Mouse (Mus musculus) ES-E14 (cell line): Measurements from ENCODE around the gene Rab21. TPM values are rescaled to one million over a fixed set of nuclear protein-coding genes. Genes with fewer than 3 reads are reported as not detected.

ENCODE experiments used
- DNase-seq: peaks from one replicate; pipeline ENCODE4 v3.0.0-alpha.2; 2013; ENCODE audit warnings: low read depth, low spot score
- H3K27ac ChIP-seq: 2 replicates; pipeline ENCODE4 v1.5.1; 2012; ENCODE audit warnings: low read depth, mild to moderate bottlenecking, low read length, moderate library complexity, mixed read lengths; ENCODE audit not compliant: poor library complexity, insufficient read depth, severe bottlenecking
- H3K36me3 ChIP-seq: 2 replicates; pipeline ENCODE4 v1.6.1; 2012; ENCODE audit warnings: mild to moderate bottlenecking, low read length, moderate library complexity, mixed read lengths; ENCODE audit not compliant: control insufficient read depth, poor library complexity, insufficient read depth, severe bottlenecking
- H3K4me1 ChIP-seq, 2 experiments: fragments of 150-350 bp in 1 of 2; sonication (generic) in 1 of 2; 2 replicates each; pipeline ENCODE4 v1.6.1; 2012; ENCODE audit warnings: low read length in 2 of 2, mild to moderate bottlenecking in 1 of 2, mixed read lengths in 1 of 2; ENCODE audit not compliant: control insufficient read depth in 2 of 2, insufficient read depth in 2 of 2, poor library complexity in 1 of 2
- H3K4me3 ChIP-seq, 2 experiments: fragments of 150-350 bp in 1 of 2; sonication (generic) in 1 of 2; 2 replicates each; pipeline ENCODE4 v1.5.1; 2012; ENCODE audit warnings: low read length in 2 of 2, low read depth in 1 of 2, mild to moderate bottlenecking in 1 of 2, mixed read lengths in 1 of 2; ENCODE audit not compliant: insufficient read depth in 1 of 2, poor library complexity in 1 of 2, severe bottlenecking in 1 of 2
- H3K9ac ChIP-seq: 2 replicates; pipeline ENCODE4 v1.6.1; 2012; ENCODE audit warnings: low read depth, mild to moderate bottlenecking, low read length, mixed read lengths; ENCODE audit not compliant: poor library complexity, insufficient read depth, severe bottlenecking
- H3K9me3 ChIP-seq: fragments of 150-350 bp; sonication (generic); 2 replicates; pipeline ENCODE4 v1.6.1; 2012; ENCODE audit warnings: low read depth, mild to moderate bottlenecking, low read length; ENCODE audit not compliant: control insufficient read depth, insufficient read depth
- CHD2 ChIP-seq: IDR thresholded peaks from 2 replicates; pipeline ENCODE4 v1.6.1; 2014; ENCODE audit warnings: mild to moderate bottlenecking, low read depth, low read length, inconsistent platforms
- HCFC1 ChIP-seq: IDR thresholded peaks from 2 replicates; pipeline ENCODE4 v1.6.1; 2012; ENCODE audit warnings: low read length, inconsistent platforms, borderline replicate concordance; ENCODE audit not compliant: insufficient read depth
- MAFK ChIP-seq: IDR thresholded peaks from 2 replicates; pipeline ENCODE4 v1.6.1; 2014; ENCODE audit warnings: mild to moderate bottlenecking, low read depth, low read length, inconsistent platforms; ENCODE audit not compliant: insufficient read depth
- ZC3H11A ChIP-seq: IDR thresholded peaks from 2 replicates; pipeline ENCODE4 v1.6.1; 2012; ENCODE audit warnings: low read depth, mild to moderate bottlenecking, inconsistent platforms, low read length, borderline replicate concordance
- ZNF384 ChIP-seq: IDR thresholded peaks from 2 replicates; pipeline ENCODE4 v1.6.1; 2012; ENCODE audit warnings: low read depth, low read length, inconsistent platforms
- in situ Hi-C, 2 experiments: fragments of 600-800 bp; cut with MboI; formaldehyde crosslinking; loops; one replicate each; pipeline ENCODE4 v1.15.1; 2025; ENCODE audit warnings: low sequenced_read_pairs in 2 of 2, inconsistent platforms in 1 of 2; ENCODE audit not compliant: unreplicated experiment in 2 of 2
- total RNA-seq: library from RNA; depleted of rRNA; stranded (reverse); fragments of 300-350 nt; gene quantifications from 2 replicates; pipeline ENCODE4 v1.2.3, GENCODE M21; 2012

Rab21 gene
- total RNA-seq, 1 experiment, result 17.1 TPM

DNA sequence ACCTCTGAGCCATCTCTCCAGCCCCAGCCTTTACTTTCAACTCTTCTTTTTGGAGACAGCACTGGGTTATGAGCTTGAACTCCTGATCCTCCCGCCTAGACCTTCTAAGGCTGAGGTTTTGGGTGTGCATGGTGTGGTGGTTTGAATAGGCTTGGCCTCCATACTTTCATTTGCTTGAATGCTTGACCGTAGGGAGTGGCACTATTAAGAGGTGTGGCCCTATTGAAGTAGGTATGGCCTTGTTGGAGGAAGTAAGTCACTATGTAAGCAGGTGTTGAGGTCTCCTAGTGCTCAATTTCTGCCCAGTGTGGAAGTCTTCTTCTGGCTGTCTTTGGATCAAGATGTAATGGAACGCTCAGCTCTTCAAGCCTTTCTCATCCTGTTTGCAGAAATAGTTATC lies 54.0 kb downstream of the Rab21 start:
- no peak overlapping the region for H3K9ac ChIP-seq
- DNase-seq, result no peak
- in situ Hi-C loops, result no loop called here
- TF ChIP-seq MAFK (no peak), ZNF384 (no peak), HCFC1 (no peak), CHD2 (no peak), ZC3H11A (no peak)
- H3K9me3 ChIP-seq, result no peaks in the 10 kb centered on the region
- no peak overlapping the region for H3K4me3 ChIP-seq
- H3K4me1 ChIP-seq, result no peaks in the 10 kb centered on the region
- no peak overlapping the region for H3K27ac ChIP-seq
- H3K36me3 ChIP-seq, result no peaks in the 10 kb centered on the region; the same call in 1 of the 2 replicates

DNA sequence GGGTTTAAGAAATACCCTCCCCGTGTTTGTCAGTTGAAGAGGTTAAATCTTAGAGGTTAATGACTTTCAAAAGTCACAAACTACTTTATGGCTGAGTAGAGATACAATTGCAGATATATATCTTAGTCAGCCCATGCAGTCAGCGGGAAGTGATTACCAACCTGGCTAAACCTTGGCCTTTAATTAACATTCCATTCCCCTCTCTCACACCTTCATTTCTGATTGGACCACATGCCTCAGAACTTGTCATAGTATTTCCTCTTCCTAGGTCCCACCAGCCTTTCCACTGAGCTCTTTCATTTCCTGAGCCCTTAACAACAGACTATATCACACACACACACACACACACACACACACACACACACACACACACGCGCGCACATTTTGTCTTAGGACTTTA lies 59.2 kb downstream of the Rab21 start:
- 0 out of 4 replicates have a peak, but pooled peaks cover 0 to 2% of the 10 kb centered on the region in 2 experiments for H3K4me1 ChIP-seq
- in situ Hi-C loops, result no loop called here

DNA sequence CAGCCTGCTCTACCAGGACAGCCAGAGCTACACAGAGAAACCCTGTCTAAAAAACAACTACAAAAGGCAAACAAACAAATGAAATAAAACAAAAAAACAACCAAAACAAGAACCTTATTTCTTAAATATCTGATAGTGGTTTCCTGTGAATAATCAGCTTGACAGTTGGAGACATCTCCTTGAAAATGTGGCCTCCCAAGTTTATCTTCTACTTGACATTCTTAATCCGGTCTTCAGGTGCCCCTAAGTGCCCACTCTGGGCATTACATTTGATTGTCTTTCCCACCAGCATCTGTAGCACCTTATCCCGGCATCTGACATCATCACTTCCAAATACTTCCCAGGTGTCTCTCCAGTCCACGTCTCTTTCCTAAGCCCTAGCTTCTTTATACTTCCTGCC lies 61.9 kb downstream of the Rab21 start:
- Histone ChIP-seq H3K9me3 (no peaks in the 10 kb centered on the region), H3K9ac (no peak overlapping the region), H3K4me3 (no peak overlapping the region), H3K36me3 (peaks cover 2% of the 10 kb centered on the region; the same call in 1 of the 2 replicates), H3K27ac (no peak overlapping the region), H3K4me1 (peaks cover 2 to 5% of the 10 kb centered on the region in 2 experiments; a peak in 1 of 4 replicates)
- TF ChIP-seq CHD2, result no peak
- TF ChIP-seq MAFK, result no peak
- TF ChIP-seq ZNF384, result no peak
- TF ChIP-seq ZC3H11A, result no peak
- TF ChIP-seq HCFC1, result no peak
- in situ Hi-C loops, result no loop called here
- DNase-seq, result no peak

More for the DNA sequence above, 59.2 kb downstream of the Rab21 start:
- no peak for DNase-seq
- H3K9ac ChIP-seq, result no peak overlapping the region
- H3K27ac ChIP-seq, result no peak overlapping the region
- no peak overlapping the region for H3K4me3 ChIP-seq
- no peaks in the 10 kb centered on the region; the same call in 1 of the 2 replicates for H3K36me3 ChIP-seq
- TF ChIP-seq ZC3H11A, result no peak
- no peak for TF ChIP-seq CHD2
- TF ChIP-seq MAFK, result no peak
- TF ChIP-seq HCFC1, result no peak
- no peak for TF ChIP-seq ZNF384
- no peaks in the 10 kb centered on the region for H3K9me3 ChIP-seq

DNA sequence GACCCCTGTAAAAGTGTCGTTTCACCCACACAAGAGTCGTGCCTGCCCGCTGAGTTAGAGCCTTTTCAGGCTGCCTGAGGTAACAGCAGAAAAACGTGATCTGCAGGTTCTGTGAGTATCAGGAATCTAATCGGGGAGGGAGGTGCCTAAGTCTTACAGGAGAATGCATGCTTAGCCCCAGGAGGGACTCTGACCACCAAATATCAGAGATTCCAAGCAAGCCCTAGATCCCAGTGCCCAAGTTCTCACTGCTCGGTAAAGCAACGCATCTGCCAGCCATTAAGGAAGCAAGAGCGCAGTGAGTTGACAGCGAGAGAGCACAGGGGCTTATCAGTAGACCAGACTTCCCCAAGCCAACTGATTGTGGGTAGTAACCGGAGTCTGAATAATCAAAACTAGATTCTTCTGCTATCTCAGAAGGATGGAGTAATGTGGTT lies 63.1 kb downstream of the Rab21 start:
- peaks cover 2% of the 10 kb centered on the region; the same call in 1 of the 2 replicates for H3K36me3 ChIP-seq
- peak overlapping the region; percentile 5 to 82; a peak in 3 of 4 replicates for H3K4me3 ChIP-seq
- peaks cover 2 to 10% of the 10 kb centered on the region in 2 experiments; a peak in 1 of 4 replicates for H3K4me1 ChIP-seq
- 0 out of 2 replicates have a peak overlapping the region, but pooled peaks have one; percentile 11 for H3K27ac ChIP-seq
- H3K9me3 ChIP-seq, result no peaks in the 10 kb centered on the region
- TF ChIP-seq CHD2 (0 out of 2 replicates have a peak, but pooled peaks have one; percentile 22), HCFC1 (no peak)
- in situ Hi-C loops, result no loop called here
- no peak for DNase-seq
- H3K9ac ChIP-seq, result peak overlapping the region; percentile 16; the same call in 1 of the 2 replicates
